Mouse (Mus musculus) neural tube, embryonic 11.5 days (tissue): Measurements from ENCODE around the gene Krtap9-5. TPM values are rescaled to one million over a fixed set of nuclear protein-coding genes. Genes with fewer than 3 reads are reported as not detected.

Experiments
- ATAC-seq: fragments of 200-750 bp; cut with Nextera tagmentation; 2 replicates; pipeline ENCODE4 v1.8.0; 2017; ENCODE audit warnings: moderate number of reproducible peaks, mild to moderate bottlenecking, moderate TSS enrichment, moderate library complexity; ENCODE audit not compliant: insufficient read depth, low FRiP score, low TSS enrichment
- DNase-seq: peaks from one replicate; pipeline ENCODE4 v3.0.0-alpha.2; 2015; ENCODE audit warnings: low spot score
- H3K27ac ChIP-seq: fragments of 300-500 bp; sonication (generic); 2 replicates; pipeline ENCODE4 v1.5.1; 2014; ENCODE audit warnings: low read depth, mild to moderate bottlenecking, low read length
- H3K27me3 ChIP-seq: fragments of 300-500 bp; sonication (generic); 2 replicates; pipeline ENCODE4 v1.6.1; 2014; ENCODE audit warnings: mild to moderate bottlenecking, low read length, mixed read lengths; ENCODE audit not compliant: control insufficient read depth, insufficient read depth
- H3K36me3 ChIP-seq: fragments of 300-500 bp; sonication (generic); 2 replicates; pipeline ENCODE4 v1.6.1; 2014; ENCODE audit warnings: mild to moderate bottlenecking, low read length, moderate library complexity, mixed read lengths; ENCODE audit not compliant: control insufficient read depth, insufficient read depth
- H3K4me1 ChIP-seq: fragments of 300-500 bp; sonication (generic); 2 replicates; pipeline ENCODE4 v1.6.1; 2014; ENCODE audit warnings: low read length, mixed read lengths; ENCODE audit not compliant: control insufficient read depth, insufficient read depth
- H3K4me2 ChIP-seq: fragments of 300-500 bp; sonication (generic); 2 replicates; pipeline ENCODE4 v1.6.1; 2014; ENCODE audit warnings: low read depth, mild to moderate bottlenecking, moderate library complexity
- H3K4me3 ChIP-seq: fragments of 300-500 bp; sonication (generic); 2 replicates; pipeline ENCODE4 v1.5.1; 2014; ENCODE audit warnings: low read depth, low read length
- H3K9ac ChIP-seq: fragments of 300-500 bp; sonication (generic); 2 replicates; pipeline ENCODE4 v1.6.1; 2014; ENCODE audit warnings: mild to moderate bottlenecking, low read length
- H3K9me3 ChIP-seq: fragments of 300-500 bp; sonication (generic); 2 replicates; pipeline ENCODE4 v1.6.1; 2016; ENCODE audit warnings: low read length; ENCODE audit not compliant: control insufficient read depth
- WGBS: fragments of 180-500 bp; shearing (Covaris S2); extraction: QIAGEN DNeasy Blood & Tissue Kit; methylation state at CpG from one replicate; pipeline ENCODE4 v1.1.7; 2014; 5-methylcytosine and 5-hydroxymethylcytosine counted together
- polyA plus RNA-seq: library from polyadenylated mRNA; unstranded; fragments of >200 nt; fragmentation: Nextera tagmentation; extraction: Ambion mirVana; gene quantifications from 2 replicates; pipeline ENCODE4 v1.2.1, GENCODE M21; 2014

The Krtap9-5 gene
- not detected in 2 replicates for polyA plus RNA-seq

DNA sequence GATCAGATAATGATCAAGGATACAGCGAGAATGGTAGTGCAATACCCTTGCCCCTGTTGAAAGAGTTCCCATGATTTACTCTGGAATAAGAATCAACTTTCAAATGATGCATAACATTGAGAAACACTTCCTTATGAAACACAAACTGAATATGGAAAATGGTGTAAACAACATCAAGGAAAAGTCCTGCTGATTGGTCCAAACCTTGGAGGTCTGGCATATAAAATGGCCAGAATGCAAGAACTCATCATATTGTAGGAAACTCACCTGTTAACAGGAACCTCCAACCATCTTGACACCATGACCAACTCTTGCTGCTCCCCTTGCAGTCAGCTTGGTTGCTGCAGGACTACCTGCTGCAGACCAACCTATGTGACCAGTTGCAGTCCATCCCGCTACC, at the start of gene Krtap9-5:
Krtap9-5 (plus strand) TSS at position 301 of the 400 bp plus-strand sequence.
- Histone ChIP-seq H3K36me3 (no peaks in the 10 kb centered on the region), H3K9me3 (no peaks in the 10 kb centered on the region), H3K9ac (no peak within 1 kb of the TSS), H3K27ac (no peak within 1 kb of the TSS), H3K4me3 (no peak within 1 kb of the TSS), H3K4me1 (no peaks in the 10 kb centered on the region), H3K27me3 (no peaks in the 10 kb centered on the region), H3K4me2 (no peak within 1 kb of the TSS)
- ATAC-seq = no peak
- no peak for DNase-seq
- WGBS = 83% methylated on average over 2 of the region's 2 CpGs

- WGBS = 90% methylated on average over 2 of the region's 2 CpGs
- H3K27me3 ChIP-seq = no peaks in the 10 kb centered on the region
- H3K9ac ChIP-seq = no peak within 1 kb of the TSS
- no peak within 1 kb of the TSS for H3K4me2 ChIP-seq
- ATAC-seq (no peak), DNase-seq (no peak)
- H3K4me1 ChIP-seq = no peaks in the 10 kb centered on the region
- H3K36me3 ChIP-seq = no peaks in the 10 kb centered on the region
- H3K27ac ChIP-seq = no peak within 1 kb of the TSS
- no peak within 1 kb of the TSS for H3K4me3 ChIP-seq
- H3K9me3 ChIP-seq = no peaks in the 10 kb centered on the region
Measured at GRCm38 (mm10) chr11:99907620-99908019, 40.7 kb upstream of the Krtap9-5 start, which contains the start of gene Krtap31-1. Krtap31-1 (plus strand) TSS chr11:99907920.

DNA sequence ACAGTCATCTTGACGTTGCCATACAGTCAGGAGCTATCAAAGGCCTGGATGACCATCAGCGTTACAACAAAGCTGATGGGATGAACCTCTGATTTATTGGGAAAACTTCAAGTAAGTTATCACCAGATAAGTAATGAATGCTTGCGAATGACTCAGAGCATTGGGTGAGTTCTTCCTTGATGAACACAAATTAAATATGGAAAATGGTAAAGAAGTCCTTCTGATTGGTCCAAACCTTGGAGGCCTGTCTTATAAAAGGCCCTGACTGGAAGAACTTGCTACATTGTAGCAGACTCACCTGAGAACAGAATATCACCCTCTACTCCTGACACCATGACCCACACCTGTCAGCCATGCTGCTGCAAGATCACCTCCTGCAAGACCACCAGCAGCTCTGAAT, 33.8 kb upstream of the Krtap9-5 start, which contains the start of gene Gm11565:
Gm11565 (plus strand) TSS at position 301 of the 400 bp plus-strand sequence.
- no peaks in the 10 kb centered on the region for H3K27me3 ChIP-seq
- no peaks in the 10 kb centered on the region for H3K36me3 ChIP-seq
- no peak within 1 kb of the TSS for H3K4me3 ChIP-seq
- H3K27ac ChIP-seq = no peak within 1 kb of the TSS
- 95% methylated on average over 3 of the region's 3 CpGs for WGBS
- H3K4me1 ChIP-seq = no peaks in the 10 kb centered on the region
- H3K9ac ChIP-seq = no peak within 1 kb of the TSS
- DNase-seq = no peak
- no peaks in the 10 kb centered on the region for H3K9me3 ChIP-seq
- ATAC-seq = no peak
- H3K4me2 ChIP-seq = no peak within 1 kb of the TSS

DNA sequence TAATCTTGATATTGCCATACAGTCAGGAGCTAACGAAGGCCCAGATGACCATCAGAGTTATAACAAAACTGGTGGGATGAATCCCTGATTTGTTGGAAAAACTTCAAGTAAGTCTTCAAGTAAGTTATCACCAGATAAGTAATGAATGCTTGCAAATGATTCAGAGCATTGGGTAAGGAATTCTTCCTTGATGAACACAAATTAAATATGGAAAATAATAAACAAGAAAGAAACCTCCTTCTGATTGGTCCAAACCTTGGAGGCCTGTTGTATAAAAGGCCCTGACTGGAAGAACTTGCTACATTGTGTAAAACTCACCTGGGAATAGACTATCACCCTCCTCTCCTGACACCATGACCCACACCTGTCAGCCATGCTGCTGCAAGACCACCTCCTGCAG, 12.3 kb upstream of the Krtap9-5 start, which contains the start of gene Krtap31-2:
Krtap31-2 (plus strand) TSS at position 301 of the 400 bp plus-strand sequence.
- Histone ChIP-seq H3K9me3 (no peaks in the 10 kb centered on the region), H3K4me2 (no peak within 1 kb of the TSS), H3K9ac (no peak within 1 kb of the TSS), H3K36me3 (no peaks in the 10 kb centered on the region), H3K27me3 (no peaks in the 10 kb centered on the region), H3K4me3 (no peak within 1 kb of the TSS), H3K4me1 (no peaks in the 10 kb centered on the region), H3K27ac (no peak within 1 kb of the TSS)
- DNase-seq (no peak), ATAC-seq (no peak)
- 90% methylated on average over 1 of the region's 1 CpGs for WGBS

- WGBS = 86% methylated on average over 9 of the region's 9 CpGs
- Histone ChIP-seq H3K4me2 (no peak overlapping the region), H3K9ac (no peak overlapping the region), H3K4me3 (no peak overlapping the region), H3K9me3 (no peaks in the 10 kb centered on the region), H3K27me3 (no peaks in the 10 kb centered on the region), H3K4me1 (no peaks in the 10 kb centered on the region), H3K36me3 (no peaks in the 10 kb centered on the region), H3K27ac (no peak overlapping the region)
- ATAC-seq = no peak
- no peak for DNase-seq
Measured at GRCm38 (mm10) chr11:99937751-99938264, 10.5 kb upstream of the Krtap9-5 start.

- no peak overlapping the region for H3K9ac ChIP-seq
- no peak for ATAC-seq
Measured at GRCm38 (mm10) chr11:99964213-99964612, 15.9 kb downstream of the Krtap9-5 start.

DNA sequence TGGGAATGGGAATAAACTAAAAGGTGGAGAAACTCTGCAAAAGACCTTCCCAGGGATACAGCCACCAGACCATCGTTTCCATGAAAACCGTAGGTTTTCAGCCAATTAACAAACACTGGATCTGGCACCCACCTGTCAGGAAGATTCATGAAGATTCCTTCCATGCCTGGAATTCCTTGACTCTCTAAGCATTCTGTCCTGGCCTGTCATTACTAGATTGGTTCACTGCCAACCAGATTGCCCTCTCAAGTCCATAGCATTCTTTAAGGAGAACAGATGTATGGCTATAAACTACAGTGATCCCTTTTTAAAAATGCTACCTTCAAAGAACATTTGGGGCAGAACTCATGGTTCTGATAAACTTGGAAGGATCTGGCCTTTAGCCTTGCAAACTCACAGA, 17.7 kb downstream of the Krtap9-5 start:
- 69% methylated on average over 2 of the region's 2 CpGs for WGBS
- H3K4me2 ChIP-seq = no peak overlapping the region

More at GRCm38 (mm10) chr11:99964213-99964612, 15.9 kb downstream of the Krtap9-5 start:
- Histone ChIP-seq H3K4me1 (no peaks in the 10 kb centered on the region), H3K36me3 (no peaks in the 10 kb centered on the region), H3K4me2 (no peak overlapping the region), H3K27ac (no peak overlapping the region), H3K27me3 (no peaks in the 10 kb centered on the region), H3K9me3 (no peaks in the 10 kb centered on the region), H3K4me3 (no peak overlapping the region)
- 45% methylated on average over 6 of the region's 6 CpGs for WGBS
- no peak for DNase-seq

GRCm38 (mm10) chr11:99978953-99979352, 30.7 kb downstream of the Krtap9-5 start, which contains the start of gene Krtap29-1:
Krtap29-1 (minus strand) TSS chr11:99979053.
- 65% methylated on average over 5 of the region's 5 CpGs for WGBS
- Histone ChIP-seq H3K4me3 (no peak within 1 kb of the TSS), H3K9ac (no peak within 1 kb of the TSS), H3K4me1 (no peaks in the 10 kb centered on the region), H3K4me2 (no peak within 1 kb of the TSS), H3K27ac (no peak within 1 kb of the TSS), H3K27me3 (no peaks in the 10 kb centered on the region), H3K9me3 (no peaks in the 10 kb centered on the region), H3K36me3 (no peaks in the 10 kb centered on the region)
- ATAC-seq = no peak
- no peak for DNase-seq

More for the DNA sequence above, 17.7 kb downstream of the Krtap9-5 start:
- H3K9me3 ChIP-seq = no peaks in the 10 kb centered on the region
- no peaks in the 10 kb centered on the region for H3K4me1 ChIP-seq
- no peak for DNase-seq
- no peak overlapping the region for H3K9ac ChIP-seq
- no peaks in the 10 kb centered on the region for H3K27me3 ChIP-seq
- H3K4me3 ChIP-seq = no peak overlapping the region
- no peak for ATAC-seq
- no peaks in the 10 kb centered on the region for H3K36me3 ChIP-seq
- no peak overlapping the region for H3K27ac ChIP-seq

- Histone ChIP-seq H3K4me3 (no peak overlapping the region), H3K4me2 (no peak overlapping the region)
- WGBS = 90% methylated on average over 9 of the region's 9 CpGs
Measured at GRCm38 (mm10) chr11:99982731-99983130, 34.5 kb downstream of the Krtap9-5 start.

More at GRCm38 (mm10) chr11:99982731-99983130, 34.5 kb downstream of the Krtap9-5 start:
- H3K27me3 ChIP-seq = no peaks in the 10 kb centered on the region
- no peak overlapping the region for H3K27ac ChIP-seq
- H3K36me3 ChIP-seq = no peaks in the 10 kb centered on the region
- H3K9ac ChIP-seq = no peak overlapping the region
- ATAC-seq (no peak), DNase-seq (no peak)
- no peaks in the 10 kb centered on the region for H3K4me1 ChIP-seq
- H3K9me3 ChIP-seq = no peaks in the 10 kb centered on the region
